Mouse (Mus musculus) ES-Bruce4 (cell line): ENCODE results near the gene Selenow. TPM values are rescaled to one million over a fixed set of nuclear protein-coding genes. Genes with fewer than 3 reads are reported as not detected.

ENCODE experiments used
- H3K27ac ChIP-seq: 2 replicates; pipeline ENCODE4 v1.5.1; 2012; ENCODE audit warnings: low read length, inconsistent platforms; ENCODE audit not compliant: insufficient read depth
- H3K27me3 ChIP-seq: 2 replicates; pipeline ENCODE4 v1.6.1; 2012; ENCODE audit warnings: mild to moderate bottlenecking, low read length, inconsistent platforms; ENCODE audit not compliant: control insufficient read depth, poor library complexity, insufficient read depth, severe bottlenecking
- H3K36me3 ChIP-seq: 2 replicates; pipeline ENCODE4 v1.6.1; 2012; ENCODE audit warnings: inconsistent platforms, mild to moderate bottlenecking, low read length, moderate library complexity; ENCODE audit not compliant: control insufficient read depth, poor library complexity, insufficient read depth, severe bottlenecking
- H3K4me1 ChIP-seq: one replicate; pipeline ENCODE4 v1.8.1; 2011; ENCODE audit warnings: low read length; ENCODE audit not compliant: control insufficient read depth, insufficient read depth
- H3K4me3 ChIP-seq: 2 replicates; pipeline ENCODE4 v1.5.1; 2011; ENCODE audit warnings: low read depth, mild to moderate bottlenecking, low read length
- H3K9ac ChIP-seq: 2 replicates; pipeline ENCODE4 v1.6.1; 2012; ENCODE audit warnings: low read depth, mild to moderate bottlenecking, inconsistent platforms; ENCODE audit not compliant: poor library complexity, severe bottlenecking
- H3K9me3 ChIP-seq: replicated peaks from 2 replicates; pipeline ENCODE4 v1.6.1; 2012; ENCODE audit warnings: mild to moderate bottlenecking, low read length, inconsistent platforms; ENCODE audit not compliant: control insufficient read depth, poor library complexity, insufficient read depth, severe bottlenecking
- CTCF ChIP-seq: IDR thresholded peaks from one replicate; pipeline ENCODE4 v1.8.1; 2011; ENCODE audit warnings: low read depth, low read length
- EP300 ChIP-seq: IDR thresholded peaks from 2 replicates; pipeline ENCODE4 v1.6.1; 2011; ENCODE audit warnings: low read depth, low read length; ENCODE audit not compliant: insufficient read depth
- POLR2A ChIP-seq: IDR thresholded peaks from one replicate; pipeline ENCODE4 v1.8.1; 2011; ENCODE audit warnings: low read length; ENCODE audit not compliant: insufficient read depth
- polyA plus RNA-seq: library from polyadenylated mRNA; stranded (reverse); fragments of >200 nt; gene quantifications from 2 replicates; pipeline ENCODE4 v1.2.4, GENCODE M21; 2011; ENCODE audit warnings: low read depth; ENCODE audit not compliant: missing spikeins, insufficient read depth, insufficient read length

Gene Selenow
- polyA plus RNA-seq, 1 experiment: 93.1 TPM

GRCm38 (mm10) chr7:15962311-15963288 lies 40.4 kb upstream of the Selenow start:
- Histone ChIP-seq H3K4me3 (no peak overlapping the region), H3K9ac (no peak overlapping the region)

GRCm38 (mm10) chr7:15961798-15962197 lies 39.6 kb upstream of the Selenow start:
- peaks cover 2% of the 10 kb centered on the region for H3K4me1 ChIP-seq
- H3K36me3 ChIP-seq: no peaks in the 10 kb centered on the region
- no peaks in the 10 kb centered on the region for H3K9me3 ChIP-seq
- H3K4me3 ChIP-seq: no peak overlapping the region
- no peaks in the 10 kb centered on the region for H3K27me3 ChIP-seq
- no peak for TF ChIP-seq CTCF
- TF ChIP-seq EP300: no peak
- TF ChIP-seq POLR2A: no peak
- H3K27ac ChIP-seq: no peak overlapping the region
- H3K9ac ChIP-seq: no peak overlapping the region

More at GRCm38 (mm10) chr7:15962311-15963288, 40.4 kb upstream of the Selenow start:
- Histone ChIP-seq H3K27me3 (no peaks in the 10 kb centered on the region), H3K27ac (no peak overlapping the region), H3K36me3 (no peaks in the 10 kb centered on the region), H3K4me1 (peaks cover 2% of the 10 kb centered on the region), H3K9me3 (no peaks in the 10 kb centered on the region)
- TF ChIP-seq EP300: no peak
- no peak for TF ChIP-seq CTCF
- TF ChIP-seq POLR2A: no peak

GRCm38 (mm10) chr7:15961239-15961638 lies 39.0 kb upstream of the Selenow start:
- no peaks in the 10 kb centered on the region for H3K9me3 ChIP-seq
- H3K4me1 ChIP-seq: peaks cover 2% of the 10 kb centered on the region
- no peak for TF ChIP-seq POLR2A
- no peak for TF ChIP-seq EP300
- TF ChIP-seq CTCF: no peak
- H3K4me3 ChIP-seq: no peak overlapping the region
- H3K27me3 ChIP-seq: no peaks in the 10 kb centered on the region
- H3K27ac ChIP-seq: no peak overlapping the region
- H3K36me3 ChIP-seq: no peaks in the 10 kb centered on the region
- H3K9ac ChIP-seq: no peak overlapping the region

- TF ChIP-seq EP300 (no peak), CTCF (no peak), POLR2A (no peak)
- H3K36me3 ChIP-seq: no peaks in the 10 kb centered on the region
- H3K27me3 ChIP-seq: no peaks in the 10 kb centered on the region
- H3K9ac ChIP-seq: no peak overlapping the region
- H3K9me3 ChIP-seq: no peaks in the 10 kb centered on the region
- H3K4me1 ChIP-seq: peaks cover 2% of the 10 kb centered on the region
- H3K4me3 ChIP-seq: no peak overlapping the region
- H3K27ac ChIP-seq: no peak overlapping the region
Observed at GRCm38 (mm10) chr7:15960691-15961090, 38.5 kb upstream of the Selenow start.

- Histone ChIP-seq H3K4me1 (peaks cover 2% of the 10 kb centered on the region), H3K27ac (no peak overlapping the region), H3K27me3 (no peaks in the 10 kb centered on the region), H3K9me3 (no peaks in the 10 kb centered on the region), H3K36me3 (no peaks in the 10 kb centered on the region), H3K9ac (no peak overlapping the region), H3K4me3 (no peak overlapping the region)
- TF ChIP-seq EP300 (no peak), POLR2A (no peak)
Observed at GRCm38 (mm10) chr7:15956143-15956542, 33.9 kb upstream of the Selenow start.

- peak overlapping the region; percentile 62 for H3K9ac ChIP-seq
- no peak overlapping the region for H3K27ac ChIP-seq
Observed at GRCm38 (mm10) chr7:15955509-15955908, 33.3 kb upstream of the Selenow start.

More at GRCm38 (mm10) chr7:15955509-15955908, 33.3 kb upstream of the Selenow start:
- no peak for TF ChIP-seq CTCF
- TF ChIP-seq EP300: no peak
- TF ChIP-seq POLR2A: no peak
- H3K4me3 ChIP-seq: peak overlapping the region; percentile 55
- H3K27me3 ChIP-seq: no peaks in the 10 kb centered on the region
- H3K4me1 ChIP-seq: peaks cover 4% of the 10 kb centered on the region
- H3K9me3 ChIP-seq: no peaks in the 10 kb centered on the region
- no peaks in the 10 kb centered on the region for H3K36me3 ChIP-seq
